Mouse (Mus musculus): Measurements from ENCODE around the gene Sox5. TPM values are rescaled to one million over a fixed set of nuclear protein-coding genes. Genes with fewer than 3 reads are reported as not detected.

Sox5 gene
- polyA plus RNA-seq, 1 experiment from 2014 or later = 54.7 TPM

GRCm38 (mm10) chr6:144547141-144547540 is 234.6 kb downstream of the Sox5 start:
- no peak overlapping the region for H3K9ac ChIP-seq (ENCODE audit: low read length)
- H3K4me3 ChIP-seq (ENCODE audit: low read depth, low read length) = no peak overlapping the region
- no peaks in the 10 kb centered on the region for H3K27me3 ChIP-seq (ENCODE audit: control insufficient read depth, insufficient read depth, low read length)
- no peak for DNase-seq (ENCODE audit: low spot score)
- no peaks in the 10 kb centered on the region for H3K4me1 ChIP-seq (ENCODE audit: control insufficient read depth, insufficient read depth, low read length)
- no peak for ATAC-seq (ENCODE audit: insufficient number of reproducible peaks, low FRiP score, low TSS enrichment, low read depth)
- H3K9me3 ChIP-seq (ENCODE audit: control insufficient read depth, low read length) = no peaks in the 10 kb centered on the region
- H3K27ac ChIP-seq (replicated peaks; ENCODE audit: low read depth, low read length) = no peak overlapping the region
- no peaks in the 10 kb centered on the region for H3K36me3 ChIP-seq (ENCODE audit: control insufficient read depth, insufficient read depth, low read length)
- H3K4me2 ChIP-seq (ENCODE audit: low read depth, severe bottlenecking) = no peak overlapping the region

- Histone ChIP-seq H3K36me3 (ENCODE audit: control insufficient read depth, insufficient read depth, low read length) (no peaks in the 10 kb centered on the region), H3K4me2 (ENCODE audit: low read depth, severe bottlenecking) (no peak overlapping the region), H3K4me3 (ENCODE audit: low read depth, low read length) (no peak overlapping the region), H3K9me3 (ENCODE audit: control insufficient read depth, low read length) (no peaks in the 10 kb centered on the region), H3K27me3 (ENCODE audit: control insufficient read depth, insufficient read depth, low read length) (no peaks in the 10 kb centered on the region), H3K27ac (replicated peaks; ENCODE audit: low read depth, low read length) (no peak overlapping the region), H3K9ac (ENCODE audit: low read length) (no peak overlapping the region), H3K4me1 (ENCODE audit: control insufficient read depth, insufficient read depth, low read length) (no peaks in the 10 kb centered on the region)
- 93% methylated on average over 8 of the region's 8 CpGs for WGBS
- no peak for ATAC-seq (ENCODE audit: insufficient number of reproducible peaks, low FRiP score, low TSS enrichment, low read depth)
- no peak for DNase-seq (ENCODE audit: low spot score)
Observed at GRCm38 (mm10) chr6:144545549-144545948, 236.2 kb downstream of the Sox5 start.

DNA sequence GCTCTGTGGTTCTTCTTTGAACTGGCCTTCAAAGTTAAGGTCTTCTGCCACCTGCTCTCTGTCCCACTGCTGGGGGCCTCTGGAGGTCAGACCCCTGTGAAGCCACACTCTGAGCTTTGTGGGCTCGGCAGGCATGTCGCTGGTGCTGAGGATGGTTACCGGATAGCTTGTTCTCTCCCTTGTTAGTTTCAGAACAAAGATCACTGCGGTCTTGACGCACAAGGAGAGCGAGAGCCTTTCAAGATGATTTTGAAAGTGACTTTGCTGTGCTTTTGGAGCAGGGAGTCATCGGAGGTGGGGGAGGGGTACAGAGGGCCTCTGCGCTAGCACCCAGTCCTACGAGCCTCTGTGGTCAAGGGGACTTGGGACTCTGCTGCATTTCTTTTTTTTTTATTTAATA is 240.5 kb downstream of the Sox5 start:
- no peak overlapping the region for H3K4me3 ChIP-seq (ENCODE audit: low read depth, low read length)
- H3K4me1 ChIP-seq (ENCODE audit: control insufficient read depth, insufficient read depth, low read length) = no peaks in the 10 kb centered on the region
- H3K9me3 ChIP-seq (ENCODE audit: control insufficient read depth, low read length) = no peaks in the 10 kb centered on the region
- no peak overlapping the region for H3K4me2 ChIP-seq (ENCODE audit: low read depth, severe bottlenecking)
- DNase-seq (ENCODE audit: low spot score) (no peak), ATAC-seq (ENCODE audit: insufficient number of reproducible peaks, low FRiP score, low TSS enrichment, low read depth) (no peak)
- H3K36me3 ChIP-seq (ENCODE audit: control insufficient read depth, insufficient read depth, low read length) = no peaks in the 10 kb centered on the region
- no peak overlapping the region for H3K27ac ChIP-seq (replicated peaks; ENCODE audit: low read depth, low read length)
- no peak overlapping the region for H3K9ac ChIP-seq (ENCODE audit: low read length)
- no peaks in the 10 kb centered on the region for H3K27me3 ChIP-seq (ENCODE audit: control insufficient read depth, insufficient read depth, low read length)
- WGBS = 92% methylated on average over 9 of the region's 9 CpGs

DNA sequence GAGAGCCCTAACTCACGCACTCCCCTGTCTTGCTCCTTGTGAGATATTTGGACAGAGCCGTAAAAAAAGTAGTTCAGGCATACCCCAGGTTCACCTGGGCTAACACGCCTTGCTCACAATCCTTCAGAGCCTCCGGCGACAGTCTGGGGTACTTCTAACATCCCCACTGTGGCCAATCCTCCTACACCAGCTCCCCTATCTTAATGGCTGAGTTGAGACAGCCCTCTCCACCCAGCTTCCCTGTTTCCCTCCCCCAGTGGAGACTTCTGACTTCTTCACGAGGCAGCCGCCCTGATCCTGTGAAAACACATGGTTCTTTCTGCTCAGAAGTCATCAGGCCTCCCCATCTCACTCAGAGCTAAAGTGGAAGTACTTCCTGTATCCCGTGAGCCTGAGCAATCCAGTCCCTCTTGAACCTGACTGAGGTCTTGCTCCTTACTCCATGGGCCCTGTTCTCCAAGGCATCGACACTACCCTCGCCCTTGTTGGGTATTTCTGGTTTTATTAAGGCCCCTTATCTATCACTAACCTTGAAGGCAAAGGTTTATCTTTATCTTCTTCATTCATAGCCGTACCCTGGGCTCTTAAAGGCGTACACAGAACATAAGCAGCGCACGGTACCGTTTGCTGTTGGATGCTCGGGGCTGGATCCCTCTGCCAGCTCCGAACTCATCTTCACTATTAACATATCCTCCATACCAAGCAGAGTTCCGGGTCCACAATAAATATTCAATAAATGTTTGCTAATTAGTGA is 242.2 kb downstream of the Sox5 start:
- H3K27ac ChIP-seq (replicated peaks; ENCODE audit: low read depth, low read length) = no peak overlapping the region
- H3K9me3 ChIP-seq (ENCODE audit: control insufficient read depth, low read length) = no peaks in the 10 kb centered on the region
- no peaks in the 10 kb centered on the region for H3K4me1 ChIP-seq (ENCODE audit: control insufficient read depth, insufficient read depth, low read length)
- H3K4me2 ChIP-seq (ENCODE audit: low read depth, severe bottlenecking) = no peak overlapping the region
- no peaks in the 10 kb centered on the region for H3K27me3 ChIP-seq (ENCODE audit: control insufficient read depth, insufficient read depth, low read length)
- 82% methylated on average over 18 of the region's 18 CpGs for WGBS
- ATAC-seq (ENCODE audit: insufficient number of reproducible peaks, low FRiP score, low TSS enrichment, low read depth) (no peak), DNase-seq (ENCODE audit: low spot score) (no peak)
- H3K36me3 ChIP-seq (ENCODE audit: control insufficient read depth, insufficient read depth, low read length) = no peaks in the 10 kb centered on the region
- H3K4me3 ChIP-seq (ENCODE audit: low read depth, low read length) = no peak overlapping the region
- H3K9ac ChIP-seq (ENCODE audit: low read length) = no peak overlapping the region

DNA sequence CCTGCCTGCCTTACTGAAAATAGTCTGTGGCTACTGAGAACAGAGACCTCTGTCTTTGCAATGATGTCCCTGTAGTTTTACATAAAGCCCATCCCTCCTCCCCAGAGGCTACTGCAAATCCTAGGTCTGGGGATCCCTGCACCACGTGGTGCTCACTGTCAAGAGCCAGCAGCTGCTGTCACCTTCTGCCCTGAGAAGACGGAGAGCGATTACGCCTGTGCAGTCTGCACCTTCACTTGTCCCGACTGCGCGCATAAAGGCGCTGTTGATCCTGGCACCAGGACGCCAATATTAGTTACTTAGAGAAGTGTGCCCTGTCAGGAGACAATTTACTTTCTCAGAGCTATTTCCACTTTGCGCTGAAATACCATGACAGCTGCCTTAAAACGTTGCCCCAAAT is 258.3 kb downstream of the Sox5 start:
- Histone ChIP-seq H3K4me1 (ENCODE audit: control insufficient read depth, insufficient read depth, low read length) (no peaks in the 10 kb centered on the region), H3K36me3 (ENCODE audit: control insufficient read depth, insufficient read depth, low read length) (no peaks in the 10 kb centered on the region), H3K9me3 (ENCODE audit: control insufficient read depth, low read length) (no peaks in the 10 kb centered on the region), H3K9ac (ENCODE audit: low read length) (no peak overlapping the region), H3K27me3 (ENCODE audit: control insufficient read depth, insufficient read depth, low read length) (no peaks in the 10 kb centered on the region), H3K4me3 (ENCODE audit: low read depth, low read length) (no peak overlapping the region), H3K4me2 (ENCODE audit: low read depth, severe bottlenecking) (no peak overlapping the region), H3K27ac (replicated peaks; ENCODE audit: low read depth, low read length) (no peak overlapping the region)
- DNase-seq (ENCODE audit: low spot score) (no peak), ATAC-seq (ENCODE audit: insufficient number of reproducible peaks, low FRiP score, low TSS enrichment, low read depth) (no peak)
- 69% methylated on average over 11 of the region's 11 CpGs for WGBS

DNA sequence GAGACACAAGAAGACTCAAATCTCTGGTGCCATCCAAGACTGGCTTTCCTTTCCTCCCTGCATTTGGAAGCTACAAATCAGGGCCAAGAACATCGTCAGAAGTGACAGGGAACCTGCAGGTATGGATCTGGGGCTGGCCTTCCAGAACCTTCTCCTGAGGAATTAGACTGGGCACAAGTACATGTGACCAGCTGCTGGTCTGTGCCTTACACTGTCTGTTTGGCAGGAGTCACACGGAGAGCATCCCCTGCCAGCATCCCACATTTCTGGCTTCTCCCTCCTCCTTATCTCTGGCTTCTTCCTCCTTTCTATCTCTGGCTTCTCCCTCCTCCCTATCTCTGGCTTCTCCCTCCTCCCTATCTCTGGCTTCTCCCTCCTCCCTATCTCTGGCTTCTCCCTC is 263.0 kb downstream of the Sox5 start:
- Histone ChIP-seq H3K4me1 (ENCODE audit: control insufficient read depth, insufficient read depth, low read length) (no peaks in the 10 kb centered on the region), H3K27me3 (ENCODE audit: control insufficient read depth, insufficient read depth, low read length) (no peaks in the 10 kb centered on the region), H3K4me3 (ENCODE audit: low read depth, low read length) (no peak overlapping the region), H3K27ac (replicated peaks; ENCODE audit: low read depth, low read length) (no peak overlapping the region), H3K9me3 (ENCODE audit: control insufficient read depth, low read length) (no peaks in the 10 kb centered on the region), H3K9ac (ENCODE audit: low read length) (no peak overlapping the region), H3K4me2 (ENCODE audit: low read depth, severe bottlenecking) (no peak overlapping the region), H3K36me3 (ENCODE audit: control insufficient read depth, insufficient read depth, low read length) (no peaks in the 10 kb centered on the region)
- WGBS = 85% methylated on average over 2 of the region's 2 CpGs
- DNase-seq (ENCODE audit: low spot score) = no peak
- ATAC-seq (ENCODE audit: insufficient number of reproducible peaks, low FRiP score, low TSS enrichment, low read depth) = no peak

- no peaks in the 10 kb centered on the region; the same call in 1 of the 2 replicates for H3K9me3 ChIP-seq (ENCODE audit: control insufficient read depth, low read length)
- no peaks in the 10 kb centered on the region for H3K4me1 ChIP-seq (ENCODE audit: control insufficient read depth, insufficient read depth, low read length)
- no peaks in the 10 kb centered on the region for H3K27me3 ChIP-seq (ENCODE audit: control insufficient read depth, insufficient read depth, low read length)
- no peak overlapping the region for H3K9ac ChIP-seq (ENCODE audit: low read length)
- H3K4me3 ChIP-seq (ENCODE audit: low read depth, low read length) = no peak overlapping the region
- WGBS = 87% methylated on average over 8 of the region's 8 CpGs
- no peak for DNase-seq (ENCODE audit: low spot score)
- no peak for ATAC-seq (ENCODE audit: insufficient number of reproducible peaks, low FRiP score, low TSS enrichment, low read depth)
- no peak overlapping the region for H3K4me2 ChIP-seq (ENCODE audit: low read depth, severe bottlenecking)
- no peak overlapping the region for H3K27ac ChIP-seq (replicated peaks; ENCODE audit: low read depth, low read length)
- no peaks in the 10 kb centered on the region for H3K36me3 ChIP-seq (ENCODE audit: control insufficient read depth, insufficient read depth, low read length)
Observed at GRCm38 (mm10) chr6:144515905-144516304, 265.9 kb downstream of the Sox5 start.

DNA sequence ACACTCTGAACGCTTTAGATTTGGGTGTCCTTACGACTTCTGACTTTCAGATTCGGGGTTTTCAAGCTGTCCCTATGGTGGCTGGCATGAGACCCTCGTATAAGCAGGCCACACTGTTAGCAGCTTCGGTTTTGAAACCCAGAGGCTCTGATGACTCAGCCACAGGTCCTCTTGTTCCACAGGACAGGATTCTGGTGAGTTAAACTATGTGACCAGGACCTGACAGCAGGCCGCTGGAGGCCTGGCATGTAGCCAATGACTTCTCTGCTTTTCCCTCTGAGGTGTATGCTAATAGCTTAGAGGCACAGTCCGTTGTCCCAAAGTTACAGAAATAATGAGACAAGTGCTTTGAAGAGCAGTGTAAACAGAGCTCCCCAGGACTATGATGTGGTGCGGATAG is 268.0 kb downstream of the Sox5 start:
- 80% methylated on average over 8 of the region's 8 CpGs for WGBS
- DNase-seq (ENCODE audit: low spot score) (no peak), ATAC-seq (ENCODE audit: insufficient number of reproducible peaks, low FRiP score, low TSS enrichment, low read depth) (no peak)
- no peaks in the 10 kb centered on the region for H3K36me3 ChIP-seq (ENCODE audit: control insufficient read depth, insufficient read depth, low read length)
- H3K4me1 ChIP-seq (ENCODE audit: control insufficient read depth, insufficient read depth, low read length) = no peaks in the 10 kb centered on the region
- no peaks in the 10 kb centered on the region for H3K27me3 ChIP-seq (ENCODE audit: control insufficient read depth, insufficient read depth, low read length)
- no peak overlapping the region for H3K27ac ChIP-seq (replicated peaks; ENCODE audit: low read depth, low read length)
- H3K4me3 ChIP-seq (ENCODE audit: low read depth, low read length) = no peak overlapping the region
- no peaks in the 10 kb centered on the region; the same call in 1 of the 2 replicates for H3K9me3 ChIP-seq (ENCODE audit: control insufficient read depth, low read length)
- H3K9ac ChIP-seq (ENCODE audit: low read length) = no peak overlapping the region
- H3K4me2 ChIP-seq (ENCODE audit: low read depth, severe bottlenecking) = no peak overlapping the region

DNA sequence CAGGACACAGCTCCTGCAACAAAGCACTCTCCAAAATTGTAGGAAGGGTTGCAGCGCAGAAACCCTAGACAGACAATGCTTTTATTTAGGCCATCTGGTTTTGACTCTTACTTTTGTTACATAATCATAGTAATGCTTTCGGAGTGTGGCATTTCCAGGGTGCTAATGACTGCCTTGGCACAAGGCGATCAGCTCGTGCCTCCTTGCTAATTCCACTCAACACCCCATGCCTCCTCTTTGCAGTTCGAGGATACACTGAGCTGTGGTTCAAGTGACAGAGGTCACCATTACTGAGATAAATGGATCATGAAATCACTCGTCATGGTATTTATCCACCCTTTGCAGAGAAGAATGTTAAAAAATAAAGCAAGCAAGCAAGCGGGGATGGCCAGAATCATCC is 269.9 kb downstream of the Sox5 start:
- no peak overlapping the region for H3K4me3 ChIP-seq (ENCODE audit: low read depth, low read length)
- 83% methylated on average over 7 of the region's 7 CpGs for WGBS
- no peaks in the 10 kb centered on the region for H3K4me1 ChIP-seq (ENCODE audit: control insufficient read depth, insufficient read depth, low read length)
- ATAC-seq (ENCODE audit: insufficient number of reproducible peaks, low FRiP score, low TSS enrichment, low read depth) (no peak), DNase-seq (ENCODE audit: low spot score) (no peak)
- H3K27me3 ChIP-seq (ENCODE audit: control insufficient read depth, insufficient read depth, low read length) = no peaks in the 10 kb centered on the region
- no peaks in the 10 kb centered on the region for H3K36me3 ChIP-seq (ENCODE audit: control insufficient read depth, insufficient read depth, low read length)
- no peaks in the 10 kb centered on the region; the same call in 1 of the 2 replicates for H3K9me3 ChIP-seq (ENCODE audit: control insufficient read depth, low read length)
- H3K9ac ChIP-seq (ENCODE audit: low read length) = no peak overlapping the region
- no peak overlapping the region for H3K27ac ChIP-seq (replicated peaks; ENCODE audit: low read depth, low read length)
- no peak overlapping the region for H3K4me2 ChIP-seq (ENCODE audit: low read depth, severe bottlenecking)

Measured in limb, embryonic 11.5 days (tissue).